Mouse (Mus musculus): ENCODE results near the gene Ankrd35.

- TF ChIP-seq CTCF (IDR thresholded peaks at IDR 0.05), result peak; percentile 66
- TF ChIP-seq EP300 (IDR thresholded peaks at IDR 0.05), result no peak
Observed at GRCm38 (mm10) chr3:96719173-96719572, 49.2 kb downstream of the Ankrd35 start.

Measured in lung, postnatal 0 days (tissue).